Mouse (Mus musculus) liver, embryonic 11.5 days (tissue): ENCODE data around the gene Hoxd4. TPM values are rescaled to one million over a fixed set of nuclear protein-coding genes. Genes with fewer than 3 reads are reported as not detected.

ENCODE experiments used
- ATAC-seq: fragments of 200-750 bp; cut with Nextera tagmentation; replicated peaks from 2 replicates; pipeline ENCODE4 v1.8.0; 2017; ENCODE audit warnings: moderate number of reproducible peaks, mild to moderate bottlenecking, moderate TSS enrichment, moderate library complexity; ENCODE audit not compliant: low FRiP score
- DNase-seq: peaks from one replicate; pipeline ENCODE4 v3.0.0-alpha.2; 2017; ENCODE audit warnings: low spot score
- H3K27ac ChIP-seq: fragments of 300-500 bp; sonication (generic); 2 replicates; pipeline ENCODE4 v1.5.1; 2014; ENCODE audit warnings: mild to moderate bottlenecking, low read depth, low read length, control low read depth
- H3K27me3 ChIP-seq: fragments of 300-500 bp; sonication (generic); replicated peaks from 2 replicates; pipeline ENCODE4 v1.6.1; 2014; ENCODE audit warnings: low read length, mixed read lengths; ENCODE audit not compliant: control insufficient read depth, insufficient read depth
- H3K36me3 ChIP-seq: fragments of 300-500 bp; sonication (generic); 2 replicates; pipeline ENCODE4 v1.6.1; 2014; ENCODE audit warnings: mild to moderate bottlenecking, low read length, moderate library complexity, mixed read lengths; ENCODE audit not compliant: control insufficient read depth, insufficient read depth
- H3K4me1 ChIP-seq: fragments of 300-500 bp; sonication (generic); replicated peaks from 2 replicates; pipeline ENCODE4 v1.6.1; 2014; ENCODE audit warnings: low read length, mixed read lengths; ENCODE audit not compliant: control insufficient read depth, insufficient read depth
- H3K4me2 ChIP-seq: fragments of 300-500 bp; sonication (generic); 2 replicates; pipeline ENCODE4 v1.6.1; 2014; ENCODE audit warnings: mild to moderate bottlenecking, control low read depth, moderate library complexity
- H3K4me3 ChIP-seq: fragments of 300-500 bp; sonication (generic); 2 replicates; pipeline ENCODE4 v1.5.1; 2014; ENCODE audit warnings: low read depth, low read length, control low read depth
- H3K9ac ChIP-seq: fragments of 300-500 bp; sonication (generic); 2 replicates; pipeline ENCODE4 v1.6.1; 2014; ENCODE audit warnings: low read depth, low read length, control low read depth
- H3K9me3 ChIP-seq: fragments of 300-500 bp; sonication (generic); 2 replicates; pipeline ENCODE4 v1.6.1; 2016; ENCODE audit warnings: low read length, inconsistent platforms, mixed read lengths; ENCODE audit not compliant: control insufficient read depth
- WGBS: fragments of 180-500 bp; shearing (Covaris S2); extraction: QIAGEN DNeasy Blood & Tissue Kit; methylation state at CpG from one replicate; pipeline ENCODE4 v1.1.7; 2014; 5-methylcytosine and 5-hydroxymethylcytosine counted together
- polyA plus RNA-seq: library from polyadenylated mRNA; unstranded; fragments of >200 nt; fragmentation: Nextera tagmentation; extraction: Ambion mirVana; gene quantifications from 2 replicates; pipeline ENCODE4 v1.2.1, GENCODE M21; 2014

The Hoxd4 gene
- polyA plus RNA-seq, 1 experiment from 2014 or later = 0.18 TPM

DNA sequence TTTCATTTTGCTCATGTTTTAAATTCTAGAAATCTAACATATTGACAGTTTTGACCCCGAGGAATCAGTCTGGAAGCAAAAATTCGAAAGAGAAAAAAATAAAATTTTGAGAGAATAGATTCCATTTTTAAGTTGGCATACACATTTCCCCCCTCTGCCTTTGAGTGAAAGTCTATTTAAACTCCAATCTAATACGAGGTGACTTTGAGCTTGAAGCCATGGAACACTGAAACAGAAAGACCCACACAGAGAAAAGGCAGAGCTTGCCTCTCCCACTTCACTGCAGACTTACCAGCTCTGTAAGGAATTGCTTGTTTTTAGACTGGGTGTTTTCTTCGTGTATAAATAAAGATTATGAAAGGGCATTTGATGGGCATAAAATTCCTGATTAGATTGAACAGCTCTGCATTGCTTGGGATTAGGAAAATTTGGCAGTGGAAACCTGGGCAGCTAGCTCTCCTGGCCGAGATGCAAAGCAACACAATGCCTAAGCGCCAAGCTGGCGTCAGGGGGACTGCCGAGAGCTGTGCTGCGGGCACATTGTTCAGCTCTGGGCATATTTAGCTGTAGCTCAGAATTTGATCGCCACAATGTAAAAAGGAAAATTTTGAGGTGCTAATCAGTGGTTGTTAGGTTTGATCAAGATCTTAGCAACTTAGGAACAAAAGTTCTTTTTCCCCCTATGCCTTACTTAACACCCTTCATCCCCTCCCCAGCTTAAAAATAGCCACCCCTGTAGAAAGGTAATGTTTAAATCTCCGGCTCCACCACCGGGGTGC lies 22.7 kb upstream of the Hoxd4 start:
- H3K27me3 ChIP-seq = peaks cover 97% of the 10 kb centered on the region
- ATAC-seq = no peak
- 5% methylated on average over 12 of the region's 12 CpGs for WGBS
- no peak overlapping the region for H3K9ac ChIP-seq
- no peaks in the 10 kb centered on the region for H3K36me3 ChIP-seq
- no peak overlapping the region for H3K27ac ChIP-seq
- H3K9me3 ChIP-seq = no peaks in the 10 kb centered on the region
- no peak overlapping the region for H3K4me3 ChIP-seq
- H3K4me2 ChIP-seq = no peak overlapping the region
- peak; percentile 32 for DNase-seq
- no peaks in the 10 kb centered on the region for H3K4me1 ChIP-seq

DNA sequence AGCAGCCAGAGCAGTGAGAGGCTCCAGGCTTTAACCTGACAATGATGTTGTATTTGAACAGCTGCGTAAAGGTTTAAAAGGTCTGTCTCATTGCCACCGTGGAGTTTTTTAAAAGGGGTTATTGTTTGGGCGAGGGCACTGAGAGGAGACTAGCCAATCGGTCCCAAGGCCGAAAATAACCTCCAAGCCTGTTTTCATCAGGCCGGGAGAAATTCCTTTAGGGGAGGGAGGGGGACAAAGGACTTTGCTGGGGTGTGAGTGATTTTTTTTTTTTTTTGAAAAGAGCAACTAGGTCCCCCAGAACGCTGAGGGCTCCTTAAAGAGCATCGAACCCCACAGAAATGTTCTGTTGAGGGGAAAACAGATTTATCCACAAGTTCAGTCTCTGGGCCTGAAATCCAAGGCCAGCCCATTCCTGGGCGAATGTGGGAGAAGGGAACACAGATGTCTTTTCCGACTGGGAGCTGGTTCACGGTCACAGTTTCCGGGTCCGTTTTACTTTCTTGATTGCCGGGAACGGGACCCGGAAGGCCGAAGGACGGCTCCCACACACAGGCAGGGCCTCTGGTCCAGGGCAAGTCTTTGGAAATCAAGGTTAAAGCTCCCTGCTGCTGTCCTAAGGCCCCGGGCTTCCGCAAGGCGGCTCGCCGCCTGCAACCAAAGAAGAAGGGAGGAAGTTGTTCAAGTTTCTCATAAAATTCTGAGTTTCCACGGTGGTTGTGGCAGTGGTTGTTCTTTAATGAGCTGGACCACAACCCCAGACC lies 22.0 kb upstream of the Hoxd4 start:
- no peak for DNase-seq

DNA sequence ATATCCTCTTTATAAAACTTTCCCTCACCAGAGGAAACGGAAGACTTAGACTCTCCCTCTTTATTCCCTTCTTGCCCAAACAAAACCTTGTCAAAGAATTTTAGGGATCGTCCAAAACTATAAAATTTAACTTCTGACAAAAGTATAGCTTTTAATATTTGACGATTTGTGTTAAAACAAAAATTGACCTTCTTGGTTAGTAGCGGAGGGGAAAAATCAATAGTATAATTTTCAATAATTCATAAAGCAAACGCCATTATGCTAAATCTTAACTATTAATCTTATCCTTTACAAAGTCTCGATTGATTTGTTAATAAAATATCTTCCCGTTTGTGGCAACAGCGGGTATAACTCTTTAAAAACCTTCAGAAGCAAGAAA lies 21.4 kb upstream of the Hoxd4 start:
- Histone ChIP-seq H3K4me3 (no peak overlapping the region), H3K4me2 (no peak overlapping the region), H3K4me1 (no peaks in the 10 kb centered on the region), H3K27ac (no peak overlapping the region), H3K9me3 (no peaks in the 10 kb centered on the region), H3K9ac (no peak overlapping the region), H3K36me3 (no peaks in the 10 kb centered on the region), H3K27me3 (peaks cover 97% of the 10 kb centered on the region)
- DNase-seq (no peak), ATAC-seq (no peak)
- 8% methylated on average over 8 of the region's 8 CpGs for WGBS

More for the DNA sequence above, 22.0 kb upstream of the Hoxd4 start:
- Histone ChIP-seq H3K9me3 (no peaks in the 10 kb centered on the region), H3K27ac (no peak overlapping the region), H3K27me3 (peaks cover 97% of the 10 kb centered on the region), H3K4me2 (no peak overlapping the region), H3K4me3 (no peak overlapping the region), H3K4me1 (no peaks in the 10 kb centered on the region), H3K36me3 (no peaks in the 10 kb centered on the region), H3K9ac (no peak overlapping the region)
- WGBS = 2% methylated on average over 24 of the region's 24 CpGs
- ATAC-seq = no peak

DNA sequence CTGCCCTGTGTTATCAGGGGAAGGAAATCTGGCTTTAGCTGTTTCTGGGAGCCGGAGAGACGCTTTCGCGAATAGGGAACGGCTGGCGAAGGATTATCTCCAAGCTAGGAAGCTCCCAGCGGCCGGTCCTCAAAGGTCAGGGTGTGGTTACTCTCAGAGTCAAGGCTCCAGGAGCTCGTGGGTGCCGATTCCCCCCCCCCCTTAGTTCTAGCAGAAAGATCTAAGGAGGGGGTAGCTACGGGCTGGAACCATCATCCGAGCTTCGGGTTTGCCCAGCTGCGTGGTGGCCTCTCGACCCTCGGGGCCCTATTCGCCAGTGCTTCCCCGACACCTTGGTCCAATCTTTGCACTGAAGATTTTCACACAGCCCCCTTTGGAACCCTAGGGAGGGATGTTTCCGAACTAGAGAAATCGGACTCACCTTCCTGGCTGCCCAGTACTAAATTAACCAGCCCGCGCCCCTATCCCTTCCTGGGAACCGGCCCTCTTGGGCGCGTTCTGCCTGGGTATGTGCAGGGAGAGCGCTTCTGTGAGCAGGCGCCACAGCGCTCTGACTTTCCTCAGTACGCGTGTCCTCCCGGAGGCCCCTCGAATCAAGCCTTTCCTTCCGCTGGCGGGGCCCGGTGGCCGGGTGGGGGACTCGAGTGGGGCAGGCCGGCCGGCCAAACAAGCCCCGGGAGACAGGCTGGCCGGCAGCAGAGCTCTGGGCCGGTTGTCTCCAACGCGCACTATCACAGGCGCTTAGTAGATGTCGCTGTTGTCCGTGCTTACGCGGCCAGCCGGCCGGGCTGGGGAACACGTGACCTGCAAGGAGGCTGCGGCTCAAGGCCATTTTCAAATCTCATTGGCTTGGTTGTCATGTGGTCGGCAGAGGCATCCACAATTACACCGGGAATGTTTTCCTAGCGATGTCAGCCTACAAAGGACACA lies 20.4 kb upstream of the Hoxd4 start, which contains the start of gene Hoxd10:
Gene Hoxd10 (plus strand): TSS at position 903 of the 930 bp plus-strand sequence.
- H3K4me2 ChIP-seq = peak within 1 kb of the TSS; percentile 38
- no peaks in the 10 kb centered on the region for H3K4me1 ChIP-seq
- no peak within 1 kb of the TSS for H3K9ac ChIP-seq
- H3K27me3 ChIP-seq = peaks cover 99% of the 10 kb centered on the region
- no peak within 1 kb of the TSS for H3K27ac ChIP-seq
- no peak within 1 kb of the TSS; the same call in 1 of the 2 replicates for H3K4me3 ChIP-seq
- ATAC-seq = no peak
- no peaks in the 10 kb centered on the region for H3K36me3 ChIP-seq
- 1% methylated on average over 56 of the region's 56 CpGs for WGBS
- DNase-seq = no peak
- no peaks in the 10 kb centered on the region for H3K9me3 ChIP-seq

DNA sequence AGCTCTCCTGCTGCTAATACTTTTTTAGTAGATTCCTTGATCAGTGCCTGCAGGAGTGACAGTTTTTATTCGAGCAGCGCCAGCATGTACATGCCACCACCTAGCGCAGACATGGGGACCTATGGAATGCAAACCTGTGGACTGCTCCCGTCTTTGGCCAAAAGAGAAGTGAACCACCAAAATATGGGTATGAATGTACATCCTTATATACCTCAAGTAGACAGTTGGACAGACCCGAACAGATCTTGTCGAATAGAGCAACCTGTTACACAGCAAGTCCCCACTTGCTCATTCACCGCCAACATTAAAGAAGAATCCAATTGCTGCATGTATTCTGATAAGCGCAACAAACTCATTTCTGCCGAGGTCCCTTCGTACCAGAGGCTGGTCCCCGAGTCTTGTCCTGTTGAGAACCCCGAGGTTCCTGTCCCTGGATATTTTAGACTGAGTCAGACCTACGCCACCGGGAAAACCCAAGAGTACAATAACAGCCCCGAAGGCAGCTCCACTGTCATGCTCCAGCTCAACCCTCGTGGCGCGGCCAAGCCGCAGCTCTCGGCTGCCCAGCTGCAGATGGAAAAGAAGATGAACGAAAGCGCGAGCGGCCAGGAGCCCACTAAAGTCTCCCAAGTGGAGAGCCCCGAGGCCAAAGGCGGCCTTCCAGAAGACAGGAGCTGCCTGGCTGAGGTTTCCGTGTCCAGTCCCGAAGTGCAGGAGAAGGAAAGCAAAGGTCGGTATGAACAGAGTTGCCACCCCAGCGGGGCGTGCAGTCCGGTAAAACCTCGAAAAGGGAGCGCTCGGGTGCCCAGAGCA lies 19.5 kb upstream of the Hoxd4 start:
- DNase-seq = no peak
- no peaks in the 10 kb centered on the region for H3K4me1 ChIP-seq
- no peak overlapping the region for H3K4me2 ChIP-seq
- H3K9ac ChIP-seq = no peak overlapping the region
- H3K27ac ChIP-seq = no peak overlapping the region
- peaks cover 99% of the 10 kb centered on the region for H3K27me3 ChIP-seq
- H3K4me3 ChIP-seq = no peak overlapping the region
- no peaks in the 10 kb centered on the region for H3K9me3 ChIP-seq
- WGBS = 5% methylated on average over 35 of the region's 35 CpGs
- H3K36me3 ChIP-seq = no peaks in the 10 kb centered on the region
- no peak for ATAC-seq

DNA sequence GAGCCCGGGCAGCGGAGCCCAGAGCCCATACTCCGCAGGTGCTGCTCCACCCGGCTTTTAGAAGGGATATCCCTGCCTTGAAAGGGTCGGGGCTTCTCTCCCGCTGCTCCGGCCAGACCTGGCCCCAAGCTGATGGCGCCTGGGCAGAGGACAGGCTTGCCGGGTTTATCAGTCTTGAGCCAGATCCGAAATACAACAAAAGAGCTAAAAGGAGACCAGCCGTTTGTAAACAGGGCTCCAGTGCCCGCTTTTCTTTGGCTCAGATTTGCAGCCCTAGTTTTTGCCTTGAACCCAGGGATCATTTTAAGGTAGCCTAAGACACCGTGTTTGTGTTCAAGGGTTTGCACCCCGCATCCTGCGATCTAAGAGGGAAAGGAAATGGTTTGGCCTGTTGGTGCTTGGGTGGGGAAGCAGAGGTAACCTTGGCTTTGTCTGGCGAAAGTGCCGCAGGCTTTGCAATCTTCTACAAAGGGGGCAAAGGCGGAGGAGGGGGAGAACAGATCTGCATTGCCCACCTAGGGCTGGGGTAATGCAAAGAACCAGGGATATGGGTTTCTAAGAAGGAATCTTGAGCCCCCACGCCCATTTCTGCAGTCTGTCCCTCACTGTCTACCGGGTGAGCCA lies 18.8 kb upstream of the Hoxd4 start:
- no peak for DNase-seq
- WGBS = 2% methylated on average over 20 of the region's 20 CpGs
- no peak overlapping the region for H3K4me3 ChIP-seq

DNA sequence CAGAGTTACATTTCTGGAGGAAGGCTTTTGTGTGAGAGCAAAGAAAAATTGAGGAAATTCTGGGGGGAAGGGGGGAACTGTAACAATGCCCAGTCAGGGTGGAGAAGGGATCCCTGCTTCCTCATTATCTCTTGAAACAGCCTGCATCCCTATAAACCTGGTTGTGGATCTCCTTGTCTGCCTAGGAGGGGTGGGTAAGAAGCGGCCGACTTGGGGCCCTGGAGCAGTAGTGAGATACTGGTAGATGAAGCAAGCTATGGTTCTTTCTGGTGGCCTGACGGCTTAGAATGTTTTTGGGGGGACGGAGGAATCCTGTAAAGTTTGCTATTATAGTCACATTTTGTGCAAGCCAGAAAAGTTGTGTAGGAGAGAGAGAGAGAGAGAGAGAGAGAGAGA lies 18.3 kb upstream of the Hoxd4 start:
- no peak for DNase-seq
- H3K4me1 ChIP-seq = no peaks in the 10 kb centered on the region
- H3K27me3 ChIP-seq = peaks cover 99% of the 10 kb centered on the region

More for the DNA sequence above, 18.8 kb upstream of the Hoxd4 start:
- Histone ChIP-seq H3K9ac (no peak overlapping the region), H3K9me3 (no peaks in the 10 kb centered on the region), H3K4me1 (no peaks in the 10 kb centered on the region), H3K27me3 (peaks cover 99% of the 10 kb centered on the region), H3K4me2 (no peak overlapping the region), H3K36me3 (no peaks in the 10 kb centered on the region), H3K27ac (no peak overlapping the region)
- no peak for ATAC-seq

More for the DNA sequence above, 18.3 kb upstream of the Hoxd4 start:
- Histone ChIP-seq H3K36me3 (no peaks in the 10 kb centered on the region), H3K9me3 (no peaks in the 10 kb centered on the region), H3K4me2 (no peak overlapping the region), H3K4me3 (no peak overlapping the region), H3K9ac (no peak overlapping the region), H3K27ac (no peak overlapping the region)
- 10% methylated on average over 4 of the region's 4 CpGs for WGBS
- ATAC-seq = no peak
